Mouse (Mus musculus) ES-E14 (cell line): ENCODE data around the gene Wdr54.

ENCODE experiments used
- CHD2 ChIP-seq: IDR thresholded peaks from 2 replicates; pipeline ENCODE4 v1.6.1; 2014; ENCODE audit warnings: mild to moderate bottlenecking, low read depth, low read length, inconsistent platforms
- HCFC1 ChIP-seq: IDR thresholded peaks from 2 replicates; pipeline ENCODE4 v1.6.1; 2012; ENCODE audit warnings: low read length, inconsistent platforms, borderline replicate concordance; ENCODE audit not compliant: insufficient read depth
- MAFK ChIP-seq: IDR thresholded peaks from 2 replicates; pipeline ENCODE4 v1.6.1; 2014; ENCODE audit warnings: mild to moderate bottlenecking, low read depth, low read length, inconsistent platforms; ENCODE audit not compliant: insufficient read depth
- ZC3H11A ChIP-seq: IDR thresholded peaks from 2 replicates; pipeline ENCODE4 v1.6.1; 2012; ENCODE audit warnings: low read depth, mild to moderate bottlenecking, inconsistent platforms, low read length, borderline replicate concordance

DNA sequence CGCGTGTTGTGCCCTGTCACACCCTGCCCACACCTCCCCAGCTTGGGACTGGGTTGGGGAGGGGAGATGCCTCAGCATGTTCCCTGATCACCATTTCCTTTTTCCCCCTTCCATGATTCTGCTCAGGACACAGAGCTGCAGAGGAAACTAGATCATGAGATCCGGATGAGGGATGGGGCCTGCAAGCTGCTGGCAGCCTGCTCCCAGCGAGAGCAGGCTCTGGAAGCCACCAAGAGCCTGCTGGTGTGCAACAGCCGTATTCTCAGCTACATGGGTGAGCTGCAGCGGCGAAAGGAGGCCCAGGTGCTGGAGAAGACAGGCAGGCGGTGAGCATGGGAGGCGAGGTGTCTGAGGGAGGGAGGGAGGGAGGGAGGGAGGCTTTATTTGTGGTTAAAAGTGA is 10.4 kb downstream of the Wdr54 start:
- TF ChIP-seq CHD2 (no peak), ZC3H11A (no peak), HCFC1 (no peak), MAFK (no peak)
